Mouse (Mus musculus) liver, embryonic 14.5 days (tissue): ENCODE data around the gene 5730480H06Rik. TPM values are rescaled to one million over a fixed set of nuclear protein-coding genes. Genes with fewer than 3 reads are reported as not detected.

ENCODE experiments used
- ATAC-seq: fragments of 200-750 bp; cut with Nextera tagmentation; 2 replicates; pipeline ENCODE4 v1.8.0; 2017; ENCODE audit warnings: moderate number of reproducible peaks, mild to moderate bottlenecking, moderate library complexity; ENCODE audit not compliant: insufficient read depth
- DNase-seq, 3 experiments: peaks; one replicate each; pipeline ENCODE4 v3.0.0-alpha.2; 2012 to 2013; ENCODE audit warnings: low read depth in 3 of 3, low spot score in 3 of 3
- H3K27ac ChIP-seq: fragments of 300-500 bp; sonication (generic); 2 replicates; pipeline ENCODE4 v1.5.1; 2014; ENCODE audit warnings: moderate library complexity, mild to moderate bottlenecking, control low read depth, inconsistent platforms
- H3K27me3 ChIP-seq: fragments of 300-500 bp; sonication (generic); 2 replicates; pipeline ENCODE4 v1.6.1; 2014; ENCODE audit warnings: mild to moderate bottlenecking, low read length, moderate library complexity; ENCODE audit not compliant: control insufficient read depth, insufficient read depth
- H3K36me3 ChIP-seq: fragments of 300-500 bp; sonication (generic); replicated peaks from 2 replicates; pipeline ENCODE4 v1.6.1; 2014; ENCODE audit warnings: low read depth; ENCODE audit not compliant: control insufficient read depth, insufficient read depth
- H3K4me1 ChIP-seq, 2 experiments: fragments of 200-500 bp in 1 of 2; fragments of 300-500 bp in 1 of 2; sonication (generic) in 1 of 2; replicated peaks; 2 replicates each; pipeline ENCODE4 v1.6.1; 2012 to 2014; ENCODE audit warnings: antibody characterized with exemption in 1 of 2, inconsistent platforms in 1 of 2, low read length in 1 of 2; ENCODE audit not compliant: control insufficient read depth in 2 of 2, insufficient read depth in 2 of 2
- H3K4me2 ChIP-seq: fragments of 300-500 bp; sonication (generic); 2 replicates; pipeline ENCODE4 v1.6.1; 2014; ENCODE audit warnings: low read depth, mild to moderate bottlenecking, control low read depth, moderate library complexity
- H3K4me3 ChIP-seq, 2 experiments: fragments of 200-500 bp in 1 of 2; fragments of 300-500 bp in 1 of 2; sonication (generic) in 1 of 2; 2 replicates each; pipeline ENCODE4 v1.5.1; 2012 to 2014; ENCODE audit warnings: low read depth in 2 of 2, low read length in 2 of 2, mild to moderate bottlenecking in 2 of 2, control low read depth in 1 of 2, inconsistent platforms in 1 of 2, moderate library complexity in 1 of 2; ENCODE audit not compliant: insufficient read depth in 1 of 2
- H3K9ac ChIP-seq: fragments of 300-500 bp; sonication (generic); replicated peaks from 2 replicates; pipeline ENCODE4 v1.6.1; 2014; ENCODE audit warnings: mild to moderate bottlenecking, control low read depth, moderate library complexity
- H3K9me3 ChIP-seq: fragments of 300-500 bp; sonication (generic); 2 replicates; pipeline ENCODE4 v1.6.1; 2016; ENCODE audit warnings: low read length, mixed read lengths; ENCODE audit not compliant: control insufficient read depth
- CTCF ChIP-seq: IDR thresholded peaks from 2 replicates; pipeline ENCODE4 v1.5.1; 2016; ENCODE audit warnings: antibody characterized with exemption, low read depth, control low read depth
- EP300 ChIP-seq: IDR thresholded peaks from 2 replicates; pipeline ENCODE4 v1.6.1; 2016; ENCODE audit warnings: antibody characterized with exemption, low read depth
- WGBS: fragments of 180-500 bp; shearing (Covaris S2); extraction: QIAGEN DNeasy Blood & Tissue Kit; methylation state at CpG from one replicate; pipeline ENCODE4 v1.1.7; 2014; ENCODE audit not compliant: insufficient replicate concordance; 5-methylcytosine and 5-hydroxymethylcytosine counted together
- polyA plus RNA-seq, 2 experiments: library from polyadenylated mRNA; depleted of rRNA in 1 of 2; stranded (reverse) in 1 of 2; unstranded in 1 of 2; fragments of >200 nt; fragmentation: Nextera tagmentation in 1 of 2; extraction: Ambion mirVana in 1 of 2; gene quantifications; 2 replicates each; pipeline versions ENCODE4 v1.2.1 to v1.2.3; 2012 to 2014

5730480H06Rik gene
- polyA plus RNA-seq, 2 experiments = 5.9 to 6.9 TPM

DNA sequence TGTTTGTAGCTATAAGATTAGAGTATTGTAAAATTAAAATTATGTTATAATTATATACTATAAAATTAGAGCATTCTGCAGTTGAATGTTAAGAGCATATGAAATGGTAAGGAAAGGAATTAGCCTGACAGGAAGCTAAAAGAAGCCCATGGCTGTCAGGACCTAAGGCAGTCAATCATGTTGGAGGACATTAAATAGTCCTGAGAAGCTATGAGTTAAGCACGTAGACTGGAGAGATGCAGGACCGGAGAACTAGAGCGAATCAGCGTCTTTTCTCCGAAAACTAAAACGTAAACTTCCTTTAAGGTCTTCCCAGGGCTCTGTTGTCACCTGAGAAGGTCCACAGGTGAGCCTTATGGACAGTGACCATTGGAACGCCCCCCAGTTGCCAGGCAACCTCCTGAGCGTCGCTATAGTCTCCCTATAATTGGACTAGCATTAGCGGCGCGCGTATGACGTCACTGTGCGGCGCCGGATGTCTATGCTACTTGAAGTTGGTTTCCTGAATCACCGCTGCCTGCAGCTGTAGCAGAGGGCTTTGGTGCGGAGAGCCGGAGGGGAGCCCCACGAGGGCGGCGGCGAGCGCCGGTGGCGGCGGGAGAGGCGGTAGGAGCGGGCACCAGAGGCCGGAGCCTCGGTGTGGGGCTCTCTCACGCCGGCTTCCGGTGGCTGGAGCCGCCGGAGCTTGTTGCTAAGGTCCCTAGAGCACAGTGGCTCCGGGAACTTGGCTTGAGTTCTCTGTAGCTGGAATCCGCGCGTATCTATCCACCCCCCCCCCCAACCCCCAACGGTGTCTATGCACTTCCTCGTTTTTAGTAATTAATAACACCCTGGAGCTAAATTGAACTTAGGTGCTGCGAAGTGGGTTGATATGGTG lies 44.4 kb downstream of the 5730480H06Rik start:
- peak; percentile 79 to 83 (median 82) for DNase-seq
- peaks cover 4 to 5% of the 10 kb centered on the region in 2 experiments; a peak in 1 of 4 replicates for H3K4me1 ChIP-seq
- under 1% methylated on average over 44 of the region's 44 CpGs for WGBS
- H3K36me3 ChIP-seq = no peaks in the 10 kb centered on the region; the same call in 1 of the 2 replicates
- ATAC-seq = peak; percentile 98
- H3K9me3 ChIP-seq = no peaks in the 10 kb centered on the region
- no peak overlapping the region for H3K27ac ChIP-seq
- H3K4me2 ChIP-seq = peak overlapping the region; percentile 71
- H3K9ac ChIP-seq = peak overlapping the region; percentile 70
- peak overlapping the region; percentile 66 to 73 for H3K4me3 ChIP-seq
- no peaks in the 10 kb centered on the region for H3K27me3 ChIP-seq
- TF ChIP-seq CTCF (no peak), EP300 (no peak)

DNA sequence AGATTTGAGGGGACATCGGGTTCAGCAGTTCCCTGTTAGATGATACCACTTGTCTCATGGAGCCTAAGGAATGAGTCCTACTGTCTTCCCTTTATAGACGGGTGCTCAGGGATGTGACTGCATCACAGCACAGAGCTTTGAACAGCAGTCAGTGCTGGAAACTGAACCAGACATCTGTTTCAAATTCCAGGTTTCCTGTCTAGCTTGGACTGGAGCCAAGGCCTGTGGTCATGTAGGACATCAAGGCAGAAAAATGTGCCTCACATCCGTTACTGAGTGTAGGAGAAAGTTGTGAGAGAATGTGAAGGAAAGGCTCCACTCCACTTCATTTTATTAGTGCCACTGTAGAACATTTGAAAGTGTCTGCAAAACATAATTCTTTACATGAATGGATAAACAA lies 74.7 kb downstream of the 5730480H06Rik start:
- H3K9ac ChIP-seq = no peak overlapping the region
- ATAC-seq = no peak
- no peaks in the 10 kb centered on the region for H3K4me1 ChIP-seq
- DNase-seq = no peak
- whole genome bisulfite sequencing = 66% methylated on average over 3 of the region's 3 CpGs
- no peak overlapping the region for H3K4me3 ChIP-seq
- H3K4me2 ChIP-seq = no peak overlapping the region
- no peaks in the 10 kb centered on the region for H3K9me3 ChIP-seq
- no peaks in the 10 kb centered on the region for H3K36me3 ChIP-seq
- TF ChIP-seq EP300 (no peak), CTCF (no peak)
- H3K27me3 ChIP-seq = no peaks in the 10 kb centered on the region
- H3K27ac ChIP-seq = no peak overlapping the region

DNA sequence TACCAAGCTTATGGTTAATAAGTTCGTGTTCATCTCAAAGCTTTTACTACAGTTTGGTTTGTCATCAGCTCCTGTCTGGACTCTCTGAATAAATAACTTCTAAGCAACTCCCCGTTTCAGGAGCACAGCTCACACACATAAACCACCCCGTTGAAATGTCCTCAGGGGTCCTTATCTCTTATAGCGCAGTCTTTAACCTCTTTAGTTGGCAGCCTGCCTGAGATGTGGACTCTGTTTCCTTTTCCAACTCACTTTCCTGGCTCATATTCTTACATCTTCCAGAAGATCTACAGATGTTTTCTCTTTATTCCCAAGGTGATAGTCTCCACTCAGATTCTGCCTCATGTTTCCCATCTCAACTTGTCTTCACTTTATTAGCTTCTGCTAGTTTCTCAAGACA lies 80.5 kb downstream of the 5730480H06Rik start:
- no peak overlapping the region for H3K4me2 ChIP-seq
- no peaks in the 10 kb centered on the region for H3K4me1 ChIP-seq
- no peak overlapping the region for H3K27ac ChIP-seq
- H3K9me3 ChIP-seq = no peaks in the 10 kb centered on the region
- TF ChIP-seq CTCF (no peak), EP300 (no peak)
- no peak overlapping the region for H3K9ac ChIP-seq
- no peak for ATAC-seq
- no peaks in the 10 kb centered on the region for H3K36me3 ChIP-seq
- H3K27me3 ChIP-seq = no peaks in the 10 kb centered on the region
- 52% methylated on average over 4 of the region's 4 CpGs for WGBS
- no peak for DNase-seq
- H3K4me3 ChIP-seq = no peak overlapping the region

DNA sequence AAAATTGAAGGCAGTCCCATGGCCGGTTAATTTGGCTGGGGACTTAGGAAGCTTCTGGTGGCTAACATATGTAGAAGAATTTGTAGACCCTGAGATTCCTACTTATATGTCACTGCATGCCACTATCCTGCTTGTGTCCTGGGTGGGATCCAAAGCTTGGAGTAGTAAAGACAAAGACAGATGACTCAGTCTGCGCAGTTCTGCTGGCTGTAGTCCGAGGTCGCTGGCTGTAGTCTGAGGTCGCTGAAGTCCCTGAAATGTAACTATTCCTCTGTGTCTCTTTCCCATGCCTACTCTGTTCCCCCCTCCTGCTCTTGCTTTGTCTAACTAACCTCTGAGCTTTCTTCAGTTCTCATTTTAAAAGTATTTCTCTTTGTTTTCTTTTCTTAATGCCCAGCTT lies 82.6 kb downstream of the 5730480H06Rik start:
- no peaks in the 10 kb centered on the region for H3K27me3 ChIP-seq
- no peak overlapping the region for H3K4me3 ChIP-seq
- no peak for ATAC-seq
- no peak overlapping the region for H3K4me2 ChIP-seq
- no peak overlapping the region for H3K27ac ChIP-seq
- TF ChIP-seq CTCF (no peak), EP300 (no peak)
- H3K9ac ChIP-seq = no peak overlapping the region
- H3K36me3 ChIP-seq = no peaks in the 10 kb centered on the region
- DNase-seq = no peak
- no peaks in the 10 kb centered on the region for H3K9me3 ChIP-seq
- WGBS = 71% methylated on average over 5 of the region's 5 CpGs
- no peaks in the 10 kb centered on the region for H3K4me1 ChIP-seq

DNA sequence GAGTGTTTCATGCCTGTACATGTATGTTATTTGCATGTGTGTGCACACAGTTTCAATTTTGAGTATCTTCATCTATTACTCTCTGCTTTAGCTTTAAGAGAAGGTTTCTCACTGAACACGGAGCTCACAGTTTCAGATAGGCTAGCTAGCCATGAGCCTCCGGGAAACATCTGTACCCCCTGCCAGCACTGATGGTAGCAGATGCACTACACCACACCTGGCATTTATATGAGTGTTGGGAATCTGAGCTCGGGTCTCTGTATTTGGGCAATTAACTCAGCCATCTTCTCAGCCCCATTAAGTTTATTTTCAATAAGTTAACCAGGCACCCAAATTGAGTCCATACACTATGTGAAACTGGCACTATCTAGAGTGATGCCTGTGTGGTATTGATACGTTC lies 83.7 kb downstream of the 5730480H06Rik start:
- Histone ChIP-seq H3K4me1 (no peaks in the 10 kb centered on the region), H3K9ac (no peak overlapping the region), H3K36me3 (no peaks in the 10 kb centered on the region), H3K4me2 (no peak overlapping the region), H3K27ac (no peak overlapping the region), H3K27me3 (no peaks in the 10 kb centered on the region), H3K4me3 (no peak overlapping the region), H3K9me3 (no peaks in the 10 kb centered on the region)
- 65% methylated on average over 4 of the region's 4 CpGs for WGBS
- TF ChIP-seq EP300 (no peak), CTCF (no peak)
- ATAC-seq (no peak), DNase-seq (no peak)
